In the genomic region with DNA sequence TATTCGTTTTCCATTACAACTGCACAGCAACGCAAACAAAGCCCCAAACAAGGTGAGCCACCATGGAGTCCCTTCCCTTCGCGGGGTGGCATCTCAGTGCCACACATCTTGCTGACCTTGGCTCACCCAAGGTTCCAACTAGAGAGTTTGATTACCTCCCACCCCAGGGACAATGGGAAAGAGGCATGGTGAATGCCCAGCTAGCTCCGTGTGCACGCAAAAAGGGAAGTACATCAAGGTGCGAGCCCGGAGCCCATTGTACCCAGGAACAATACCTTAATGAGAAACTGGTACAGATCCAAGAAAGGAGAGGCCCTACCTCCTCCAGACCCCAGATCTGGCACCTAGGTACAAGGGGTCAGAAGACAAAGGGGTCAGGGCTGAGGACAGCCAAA, we compare ENCODE assay signal across 9 mouse cellular contexts. TPM values are rescaled to one million over a fixed set of nuclear protein-coding genes. Genes with fewer than 3 reads are reported as not detected.
DNase-seq lines count a peak whose midpoint lies in the region; ATAC-seq and TF ChIP-seq lines count a peak whose summit lies in the region.
"Had no signal": no experiment of that assay in that cellular context is flagged by ENCODE, and none has a peak within 500 bp of the region (broad histone marks: within the 10 kb centered on the region; RNA-seq: fewer than 3 reads in every experiment).

No protein-coding gene starts in this region.

- no peaks in the 10 kb centered on the region for H3K9me3 ChIP-seq in heart, embryonic 10.5 days
- H3K9me3 ChIP-seq in forebrain, postnatal 0 days (ENCODE audit: low read length): no peaks in the 10 kb centered on the region
- no peaks in the 10 kb centered on the region for H3K9me3 ChIP-seq in liver, postnatal 0 days (ENCODE audit: low read length)

- 31% methylated on average over 8 of the region's 8 CpGs for WGBS in heart, embryonic 10.5 days
- WGBS in forebrain, postnatal 0 days: 10% methylated on average over 8 of the region's 8 CpGs
- 31% methylated on average over 8 of the region's 8 CpGs for WGBS in liver, postnatal 0 days (ENCODE audit: insufficient replicate concordance)

- DNase-seq in heart, embryonic 10.5 days (ENCODE audit: low spot score): no peak
- DNase-seq in heart, postnatal 14 days: no peak
- DNase-seq in B cell, adult 2 months: peak; percentile 15 to 25
- DNase-seq in forebrain, postnatal 0 days: no peak
- DNase-seq in liver, postnatal 0 days: no peak
- no peak for DNase-seq in cerebellum, postnatal 10 days
- DNase-seq in spleen, postnatal 4 days (ENCODE audit: low spot score in 2 of 2): no peak
- no peak for DNase-seq in cerebellum, adult 8-10 months
- DNase-seq: cerebellum, postnatal 14 days had no signal

- H3K4me3 ChIP-seq in heart, embryonic 10.5 days: peak overlapping the region; percentile 20
- no peak overlapping the region for H3K4me3 ChIP-seq in forebrain, postnatal 0 days (ENCODE audit: low read depth, low read length)
- no peak overlapping the region; the same call in 1 of the 2 replicates for H3K4me3 ChIP-seq in liver, postnatal 0 days (ENCODE audit: low read depth, low read length)

- H3K9ac ChIP-seq in forebrain, postnatal 0 days: no peak overlapping the region
- H3K9ac ChIP-seq in liver, postnatal 0 days (replicated peaks): peak overlapping the region; percentile 11; the same call in 1 of the 2 replicates

- intact Hi-C loops in heart, postnatal 14 days (cut with DNase I): no loop called here

- H3K36me3 ChIP-seq in heart, embryonic 10.5 days: 0 out of 2 replicates have a peak, but pooled peaks cover 2% of the 10 kb centered on the region
- H3K36me3 ChIP-seq in forebrain, postnatal 0 days (ENCODE audit: insufficient read depth): no peaks in the 10 kb centered on the region
- no peaks in the 10 kb centered on the region for H3K36me3 ChIP-seq in liver, postnatal 0 days (replicated peaks; ENCODE audit: insufficient read depth, low read length)

- TF ChIP-seq CTCF in forebrain, postnatal 0 days (IDR thresholded peaks at IDR 0.05; ENCODE audit: low read depth): no peak
- TF ChIP-seq CTCF in liver, postnatal 0 days (IDR thresholded peaks at IDR 0.05; ENCODE audit: low read depth): no peak

- ATAC-seq in forebrain, postnatal 0 days: no peak
- no peak for ATAC-seq in liver, postnatal 0 days

- H3K4me2 ChIP-seq in forebrain, postnatal 0 days (ENCODE audit: low read depth): peak overlapping the region; percentile 13; the same call in 1 of the 2 replicates
- peak overlapping the region; percentile 38; the same call in 1 of the 2 replicates for H3K4me2 ChIP-seq in liver, postnatal 0 days (ENCODE audit: low read depth, low read length)

- no peaks in the 10 kb centered on the region for H3K27me3 ChIP-seq in heart, embryonic 10.5 days (ENCODE audit: insufficient read depth, poor library complexity, severe bottlenecking)
- no peaks in the 10 kb centered on the region for H3K27me3 ChIP-seq in forebrain, postnatal 0 days (ENCODE audit: insufficient read depth, low read length)
- no peaks in the 10 kb centered on the region for H3K27me3 ChIP-seq in liver, postnatal 0 days (ENCODE audit: insufficient read depth, low read length)

- peaks cover 72% of the 10 kb centered on the region for H3K4me1 ChIP-seq in heart, embryonic 10.5 days
- H3K4me1 ChIP-seq in forebrain, postnatal 0 days (ENCODE audit: insufficient read depth): peaks cover 9% of the 10 kb centered on the region; the same call in 1 of the 2 replicates
- peaks cover 15% of the 10 kb centered on the region for H3K4me1 ChIP-seq in liver, postnatal 0 days (ENCODE audit: insufficient read depth)

- peak overlapping the region; percentile 74; the same call in 1 of the 2 replicates for H3K27ac ChIP-seq in heart, embryonic 10.5 days
- no peak overlapping the region for H3K27ac ChIP-seq in forebrain, postnatal 0 days (ENCODE audit: low read depth, low read length)
- H3K27ac ChIP-seq in liver, postnatal 0 days (ENCODE audit: low read depth): no peak overlapping the region

- no peak for TF ChIP-seq EP300 in liver, postnatal 0 days (IDR thresholded peaks at IDR 0.05; ENCODE audit: low read depth)

RNA-seq across cellular contexts. Expression of a gene that starts 12.1 kb away (rescaled TPM):
- 205 and 235 TPM in 2 replicates for polyA plus RNA-seq in heart, embryonic 10.5 days (2016; fragmentation: Nextera tagmentation; extraction: Ambion mirVana)
- total RNA-seq in heart, postnatal 14 days (2021): 1,000 to 10,000 TPM; 9,386 to 9,784 TPM
- total RNA-seq in forebrain, postnatal 0 days (2014; rRNA removed): 143 and 178 TPM in 2 replicates
- polyA plus RNA-seq in forebrain, postnatal 0 days (2015; fragmentation: Nextera tagmentation; extraction: Ambion mirVana): 28.8 and 37.2 TPM in 2 replicates
- 13.5 and 14.8 TPM in 2 replicates for polyA plus RNA-seq in liver, postnatal 0 days (2015; fragmentation: Nextera tagmentation; extraction: Ambion mirVana)

Comparison
In these comparisons a context has a peak if more than half of its experiments do, and no peak if none do; other contexts are left out.
1. DNase-seq: peak in B cell, adult 2 months (2 of 2); none in heart, embryonic 10.5 days (single experiment), heart, postnatal 14 days (0 of 2), forebrain, postnatal 0 days (single experiment), liver, postnatal 0 days (single experiment), cerebellum, postnatal 10 days (0 of 2), spleen, postnatal 4 days (0 of 2) and cerebellum, adult 8-10 months (single experiment).